Mouse (Mus musculus) C2C12 (cell line): ENCODE measurements around the gene Pcdh9.

Experiments used
- CEBPB ChIP-seq: IDR thresholded peaks from one replicate; pipeline ENCODE4 v1.6.1; 2011; ENCODE audit warnings: low read depth, mild to moderate bottlenecking, control low read depth, moderate library complexity
- CTCF ChIP-seq: IDR thresholded peaks from one replicate; pipeline ENCODE4 v1.5.1; 2011; ENCODE audit not compliant: control insufficient read depth, insufficient read depth, insufficient read length
- FOSL1 ChIP-seq: IDR thresholded peaks from one replicate; pipeline ENCODE4 v1.8.0; 2011; ENCODE audit warnings: mild to moderate bottlenecking, low read length; ENCODE audit not compliant: poor library complexity, insufficient read depth, severe bottlenecking
- MYOD1 ChIP-seq: IDR thresholded peaks from one replicate; pipeline ENCODE4 v1.6.1; 2011; ENCODE audit warnings: low read depth; ENCODE audit not compliant: control insufficient read depth, insufficient read length
- MYOG ChIP-seq: IDR thresholded peaks from one replicate; pipeline ENCODE4 v1.6.1; 2011; ENCODE audit not compliant: control insufficient read depth, insufficient read length; ENCODE audit errors: extremely low read depth

DNA sequence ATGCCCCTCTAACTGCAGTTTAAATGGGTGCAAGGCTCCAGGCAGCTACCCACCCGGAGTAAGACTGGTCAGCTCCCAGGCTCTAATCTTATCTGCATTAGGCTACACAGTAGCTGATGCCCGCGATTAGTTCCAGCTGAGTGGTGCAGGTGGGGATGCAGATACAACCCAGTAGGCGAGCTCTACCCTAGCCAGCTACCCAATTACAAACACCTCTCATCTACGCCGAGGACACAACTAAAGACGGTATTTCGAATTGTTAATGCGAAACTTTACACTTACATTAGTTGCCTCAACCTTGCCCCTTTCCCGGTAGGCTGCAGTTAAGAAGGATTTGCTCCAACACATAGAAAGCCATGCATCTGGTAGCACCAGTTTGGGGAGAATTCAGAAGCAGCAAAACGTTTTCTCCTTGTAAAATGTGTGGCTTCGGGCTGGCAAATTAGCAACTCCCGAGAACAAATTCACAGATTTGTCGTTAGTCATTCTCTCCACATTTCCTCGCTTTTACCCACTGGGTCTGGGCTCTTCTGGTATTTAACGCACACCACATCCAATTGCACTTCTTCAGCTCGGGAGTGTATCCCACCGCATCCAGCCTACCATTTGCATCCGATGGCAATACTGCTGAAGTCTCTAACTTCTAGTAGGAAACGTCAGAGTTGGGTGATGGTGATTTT is 500 bp downstream of the Pcdh9 start:
- TF ChIP-seq CTCF: no peak
- no peak for TF ChIP-seq MYOD1
- no peak for TF ChIP-seq MYOG
- TF ChIP-seq FOSL1: no peak
- TF ChIP-seq CEBPB: no peak
